Mouse (Mus musculus): ENCODE measurements around the gene Ceacam19. TPM values are rescaled to one million over a fixed set of nuclear protein-coding genes. Genes with fewer than 3 reads are reported as not detected.

Gene Ceacam19
- polyA plus RNA-seq, 1 experiment from 2014 or later = 9.5 TPM

DNA sequence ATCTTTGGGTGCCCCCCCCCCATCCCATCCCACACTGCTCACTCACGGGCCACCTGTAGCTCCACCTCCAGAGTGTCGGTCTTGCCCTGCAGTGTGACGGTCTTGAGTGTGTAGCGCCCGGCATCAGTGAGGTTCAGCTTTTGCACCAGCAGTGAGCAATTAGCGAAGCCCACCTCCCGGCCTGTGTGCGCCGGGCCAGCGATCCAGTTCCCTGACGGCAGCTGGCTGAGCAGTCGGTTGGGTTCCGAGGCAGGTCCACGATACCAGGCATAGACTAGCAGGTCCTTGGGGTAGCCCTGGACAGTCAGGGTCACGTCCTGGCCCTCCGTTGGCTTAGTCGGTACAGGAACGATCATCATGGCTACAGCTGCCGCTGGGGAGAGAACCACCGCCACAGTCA, 34.2 kb downstream of the Ceacam19 start:
- Histone ChIP-seq H3K4me3 (ENCODE audit: low read depth, low read length) (no peak overlapping the region), H3K9me3 (ENCODE audit: control insufficient read depth, low read length) (no peaks in the 10 kb centered on the region), H3K36me3 (ENCODE audit: control insufficient read depth, insufficient read depth, low read length) (no peaks in the 10 kb centered on the region), H3K4me2 (replicated peaks; ENCODE audit: low read depth) (no peak overlapping the region), H3K27ac (replicated peaks) (no peak overlapping the region), H3K9ac (ENCODE audit: low read length) (no peak overlapping the region), H3K4me1 (replicated peaks; ENCODE audit: control insufficient read depth, insufficient read depth) (no peaks in the 10 kb centered on the region), H3K27me3 (ENCODE audit: control insufficient read depth, insufficient read depth, low read length) (no peaks in the 10 kb centered on the region)
- 90% methylated on average over 20 of the region's 20 CpGs for WGBS
- TF ChIP-seq EP300 (optimal IDR thresholded peaks at IDR 0.05) (no peak), CTCF (IDR thresholded peaks at IDR 0.05; ENCODE audit: low read depth) (no peak)
- ATAC-seq (ENCODE audit: low FRiP score, low TSS enrichment) = no peak
- DNase-seq (ENCODE audit: low spot score) = no peak

DNA sequence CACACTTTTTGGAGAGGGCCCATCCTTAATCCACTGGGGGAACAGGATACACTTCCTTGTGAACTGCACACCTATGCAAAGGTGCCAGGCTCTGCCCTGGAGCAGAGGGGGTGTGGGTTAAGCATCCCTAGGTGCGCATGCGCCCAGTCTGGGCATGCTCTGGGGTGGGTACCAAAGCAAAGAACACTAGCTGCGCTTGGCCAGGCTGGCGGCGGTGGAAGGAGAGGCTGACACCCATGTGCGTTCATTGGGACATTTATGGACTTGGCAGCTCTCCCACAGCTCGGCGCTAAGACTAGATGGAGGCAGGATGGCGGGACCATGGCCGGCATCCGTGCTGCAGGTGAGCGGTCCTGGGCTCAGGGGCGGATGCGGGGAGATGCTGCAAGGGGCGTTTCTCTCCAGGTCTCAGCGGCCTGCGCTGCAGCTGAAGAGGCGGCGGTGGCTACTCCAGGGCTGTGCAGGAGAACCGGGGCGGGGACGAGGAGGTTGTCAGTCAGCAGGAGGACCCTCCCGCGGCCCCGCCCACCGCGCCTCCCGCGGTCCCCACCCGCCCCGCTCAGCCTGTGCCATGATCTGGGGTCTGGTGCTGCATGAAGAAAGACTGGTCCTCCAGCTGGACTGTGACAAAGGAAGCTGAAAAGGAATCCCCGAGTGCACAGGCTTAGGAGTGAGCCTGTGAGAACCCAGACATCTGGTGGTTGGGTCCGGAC, 35.8 kb downstream of the Ceacam19 start, which contains the start of gene Gm19345:
TSS of gene Gm19345 (plus strand) at position 146 of the 713 bp plus-strand sequence.
- Histone ChIP-seq H3K27me3 (ENCODE audit: control insufficient read depth, insufficient read depth, low read length) (no peaks in the 10 kb centered on the region), H3K4me3 (ENCODE audit: low read depth, low read length) (peak within 1 kb of the TSS; percentile 4; the same call in 1 of the 2 replicates), H3K9me3 (ENCODE audit: control insufficient read depth, low read length) (no peaks in the 10 kb centered on the region), H3K4me1 (replicated peaks; ENCODE audit: control insufficient read depth, insufficient read depth) (no peaks in the 10 kb centered on the region), H3K9ac (ENCODE audit: low read length) (0 out of 2 replicates have a peak within 1 kb of the TSS, but pooled peaks have one; percentile 41), H3K4me2 (replicated peaks; ENCODE audit: low read depth) (peak within 1 kb of the TSS; percentile 38), H3K36me3 (ENCODE audit: control insufficient read depth, insufficient read depth, low read length) (no peaks in the 10 kb centered on the region), H3K27ac (replicated peaks) (no peak within 1 kb of the TSS)
- DNase-seq (ENCODE audit: low spot score) (peak; percentile 46), ATAC-seq (ENCODE audit: low FRiP score, low TSS enrichment) (peak; percentile 39)
- WGBS = 4% methylated on average over 24 of the region's 33 CpGs
- TF ChIP-seq EP300 (optimal IDR thresholded peaks at IDR 0.05) (no peak), CTCF (IDR thresholded peaks at IDR 0.05; ENCODE audit: low read depth) (no peak)

DNA sequence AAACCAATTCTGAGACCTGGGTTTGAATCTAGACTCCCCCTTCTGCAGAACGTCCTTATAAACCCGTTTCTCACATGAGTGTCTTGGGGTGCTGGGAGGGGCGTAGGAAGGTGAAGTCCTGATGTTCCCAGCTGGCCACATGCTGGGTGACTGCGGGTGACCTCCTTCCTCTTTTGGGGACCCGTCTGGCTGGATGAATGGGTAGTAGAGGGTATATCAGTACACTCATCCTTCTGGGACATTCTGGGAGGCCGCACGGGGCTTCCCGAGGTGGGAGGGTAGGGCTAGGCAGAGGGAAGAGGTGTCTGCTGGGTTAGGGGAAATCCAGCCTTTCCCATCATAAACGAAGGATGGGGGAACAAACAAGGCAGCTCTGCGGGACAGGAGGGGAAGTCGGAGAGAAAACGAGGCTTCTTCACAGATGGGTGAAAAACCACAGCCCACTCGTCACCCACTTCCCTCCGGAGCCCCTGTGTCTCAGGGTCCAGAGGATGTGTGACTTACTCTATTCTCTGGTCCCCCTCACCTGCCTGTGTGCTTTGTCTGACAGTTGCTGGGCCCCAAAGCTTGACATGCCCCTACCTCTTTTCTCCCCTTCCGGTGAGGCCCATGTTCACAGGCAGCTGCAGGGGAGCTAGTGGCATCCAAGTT, 43.1 kb downstream of the Ceacam19 start:
- H3K36me3 ChIP-seq (ENCODE audit: control insufficient read depth, insufficient read depth, low read length) = no peaks in the 10 kb centered on the region
- H3K4me1 ChIP-seq (replicated peaks; ENCODE audit: control insufficient read depth, insufficient read depth) = no peaks in the 10 kb centered on the region
- no peak for ATAC-seq (ENCODE audit: low FRiP score, low TSS enrichment)
- H3K27me3 ChIP-seq (ENCODE audit: control insufficient read depth, insufficient read depth, low read length) = no peaks in the 10 kb centered on the region
- no peaks in the 10 kb centered on the region for H3K9me3 ChIP-seq (ENCODE audit: control insufficient read depth, low read length)
- no peak overlapping the region for H3K4me2 ChIP-seq (replicated peaks; ENCODE audit: low read depth)
- no peak overlapping the region for H3K4me3 ChIP-seq (ENCODE audit: low read depth, low read length)
- H3K27ac ChIP-seq (replicated peaks) = no peak overlapping the region
- no peak overlapping the region for H3K9ac ChIP-seq (ENCODE audit: low read length)
- 62% methylated on average over 15 of the region's 15 CpGs for WGBS
- TF ChIP-seq EP300 (optimal IDR thresholded peaks at IDR 0.05) (no peak), CTCF (IDR thresholded peaks at IDR 0.05; ENCODE audit: low read depth) (no peak)
- no peak for DNase-seq (ENCODE audit: low spot score)

DNA sequence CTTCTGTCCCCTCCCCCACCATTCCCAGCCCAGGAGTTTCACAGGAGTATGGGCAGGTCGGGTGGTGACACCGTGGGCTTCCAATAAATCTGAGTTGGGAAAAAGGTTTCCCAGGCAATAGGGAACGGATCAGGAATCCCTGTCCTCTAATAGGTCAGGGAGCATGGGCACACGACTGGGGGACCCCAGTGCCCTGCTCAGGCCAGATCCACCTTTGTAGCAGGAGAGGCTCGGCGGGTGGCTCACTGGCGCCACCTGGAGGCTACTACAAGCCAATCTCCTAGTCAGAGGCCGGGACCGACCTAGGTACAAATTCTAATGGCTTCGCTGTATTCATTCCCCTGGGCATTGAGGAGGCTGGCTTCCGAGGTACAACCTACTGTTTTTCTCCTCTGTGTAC, 44.2 kb downstream of the Ceacam19 start:
- H3K4me3 ChIP-seq (ENCODE audit: low read depth, low read length) = no peak overlapping the region
- no peaks in the 10 kb centered on the region for H3K27me3 ChIP-seq (ENCODE audit: control insufficient read depth, insufficient read depth, low read length)
- no peaks in the 10 kb centered on the region for H3K4me1 ChIP-seq (replicated peaks; ENCODE audit: control insufficient read depth, insufficient read depth)
- ATAC-seq (ENCODE audit: low FRiP score, low TSS enrichment) = peak; percentile 62
- no peak overlapping the region for H3K4me2 ChIP-seq (replicated peaks; ENCODE audit: low read depth)
- 4% methylated on average over 11 of the region's 11 CpGs for WGBS
- no peaks in the 10 kb centered on the region for H3K9me3 ChIP-seq (ENCODE audit: control insufficient read depth, low read length)
- peak; percentile 81 for DNase-seq (ENCODE audit: low spot score)
- no peaks in the 10 kb centered on the region for H3K36me3 ChIP-seq (ENCODE audit: control insufficient read depth, insufficient read depth, low read length)
- H3K9ac ChIP-seq (ENCODE audit: low read length) = no peak overlapping the region
- TF ChIP-seq CTCF (IDR thresholded peaks at IDR 0.05; ENCODE audit: low read depth) = peak; percentile 96
- TF ChIP-seq EP300 (optimal IDR thresholded peaks at IDR 0.05) = no peak
- H3K27ac ChIP-seq (replicated peaks) = peak overlapping the region; percentile 53

- Histone ChIP-seq H3K4me2 (replicated peaks; ENCODE audit: low read depth) (no peak overlapping the region), H3K9ac (ENCODE audit: low read length) (no peak overlapping the region), H3K4me3 (ENCODE audit: low read depth, low read length) (no peak overlapping the region), H3K9me3 (ENCODE audit: control insufficient read depth, low read length) (no peaks in the 10 kb centered on the region), H3K27ac (replicated peaks) (peak overlapping the region; percentile 53), H3K4me1 (replicated peaks; ENCODE audit: control insufficient read depth, insufficient read depth) (no peaks in the 10 kb centered on the region), H3K27me3 (ENCODE audit: control insufficient read depth, insufficient read depth, low read length) (no peaks in the 10 kb centered on the region), H3K36me3 (ENCODE audit: control insufficient read depth, insufficient read depth, low read length) (no peaks in the 10 kb centered on the region)
- DNase-seq (ENCODE audit: low spot score) = peak; percentile 76
- TF ChIP-seq CTCF (IDR thresholded peaks at IDR 0.05; ENCODE audit: low read depth) (no peak), EP300 (optimal IDR thresholded peaks at IDR 0.05) (no peak)
- ATAC-seq (ENCODE audit: low FRiP score, low TSS enrichment) = peak; percentile 41
- WGBS = 30% methylated on average over 19 of the region's 19 CpGs
Observed at GRCm38 (mm10) chr7:19842885-19843504, 44.8 kb downstream of the Ceacam19 start.

Measured in stomach, postnatal 0 days (tissue).